Mouse (Mus musculus) thymus, adult 2 months (tissue): Measurements from ENCODE around the gene Abcb8. TPM values are rescaled to one million over a fixed set of nuclear protein-coding genes. Genes with fewer than 3 reads are reported as not detected.

Experiments used
- DNase-seq: peaks from one replicate; pipeline ENCODE4 v3.0.0; 2021
- H3K27ac ChIP-seq: fragments of 200-500 bp; 2 replicates; pipeline ENCODE4 v1.5.1; 2012; ENCODE audit warnings: low read length, control low read depth; ENCODE audit not compliant: control insufficient read depth, insufficient read depth
- H3K27me3 ChIP-seq: fragments of 200-500 bp; 2 replicates; pipeline ENCODE4 v1.6.1; 2012; ENCODE audit warnings: mild to moderate bottlenecking, low read length, moderate library complexity, mixed read lengths; ENCODE audit not compliant: control insufficient read depth, insufficient read depth
- H3K36me3 ChIP-seq: fragments of 200-500 bp; 2 replicates; pipeline ENCODE4 v1.6.1; 2012; ENCODE audit warnings: mild to moderate bottlenecking, low read length, moderate library complexity; ENCODE audit not compliant: control insufficient read depth, insufficient read depth
- H3K4me1 ChIP-seq: fragments of 200-500 bp; replicated peaks from 2 replicates; pipeline ENCODE4 v1.6.1; 2012; ENCODE audit warnings: low read length; ENCODE audit not compliant: control insufficient read depth, insufficient read depth
- H3K4me3 ChIP-seq: fragments of 200-500 bp; 2 replicates; pipeline ENCODE4 v1.5.1; 2012; ENCODE audit warnings: mild to moderate bottlenecking, low read length, control low read depth, moderate library complexity; ENCODE audit not compliant: control insufficient read depth, insufficient read depth
- CTCF ChIP-seq: fragments of 200-500 bp; IDR thresholded peaks from 2 replicates; pipeline ENCODE4 v1.5.1; 2012; ENCODE audit warnings: mild to moderate bottlenecking, control low read depth, low read length, moderate library complexity, borderline replicate concordance; ENCODE audit not compliant: control insufficient read depth, poor library complexity, insufficient read depth; ENCODE audit errors: extremely low read depth
- POLR2A ChIP-seq: fragments of 200-500 bp; IDR thresholded peaks from 2 replicates; pipeline ENCODE4 v1.6.1; 2012; ENCODE audit warnings: mild to moderate bottlenecking, low read length, control low read depth, moderate library complexity; ENCODE audit not compliant: control insufficient read depth, poor library complexity, insufficient read depth; ENCODE audit errors: extremely low read depth
- WGBS: fragments of 180-500 bp; shearing (Covaris S2); methylation state at CpG from one replicate; pipeline ENCODE4 v1.1.7; 2018; 5-methylcytosine and 5-hydroxymethylcytosine counted together
- polyA plus RNA-seq: library from polyadenylated mRNA; depleted of rRNA; stranded (reverse); fragments of >200 nt; gene quantifications from 2 replicates; pipeline ENCODE4 v1.2.3, GENCODE M21; 2012

Abcb8 gene
- polyA plus RNA-seq, 1 experiment, result 78.2 TPM

DNA sequence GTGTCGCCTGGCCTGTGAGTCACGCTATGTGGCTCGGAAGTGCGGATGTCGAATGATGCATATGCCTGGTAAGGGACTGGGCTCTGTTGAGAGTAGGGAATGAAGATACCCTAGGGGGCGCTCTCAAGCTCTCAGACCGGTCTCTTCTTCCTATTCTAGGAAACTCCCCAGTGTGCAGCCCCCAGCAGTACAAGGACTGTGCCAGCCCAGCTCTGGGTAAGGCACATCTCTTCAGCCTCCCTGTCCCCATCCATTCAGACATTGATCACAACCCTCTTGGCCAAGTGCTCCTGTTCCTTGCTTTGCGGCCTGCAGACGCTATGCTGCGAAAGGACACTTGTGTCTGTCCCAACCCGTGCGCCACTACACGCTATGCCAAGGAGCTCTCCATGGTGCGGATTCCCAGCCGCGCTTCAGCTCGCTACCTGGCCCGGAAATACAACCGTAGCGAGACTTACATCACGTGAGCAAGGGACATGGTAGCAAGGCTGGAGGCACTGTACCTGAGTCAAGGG is 22.8 kb downstream of the Abcb8 start:
- Histone ChIP-seq H3K4me1 (0 out of 2 replicates have a peak, but pooled peaks cover 4% of the 10 kb centered on the region), H3K27ac (no peak overlapping the region), H3K36me3 (no peaks in the 10 kb centered on the region), H3K27me3 (no peaks in the 10 kb centered on the region; the same call in 1 of the 2 replicates), H3K4me3 (no peak overlapping the region)
- DNase-seq, result peak; percentile 74
- TF ChIP-seq CTCF (no peak; the same call in 1 of the 2 replicates), POLR2A (no peak)
- WGBS, result 21% methylated on average over 21 of the region's 21 CpGs

DNA sequence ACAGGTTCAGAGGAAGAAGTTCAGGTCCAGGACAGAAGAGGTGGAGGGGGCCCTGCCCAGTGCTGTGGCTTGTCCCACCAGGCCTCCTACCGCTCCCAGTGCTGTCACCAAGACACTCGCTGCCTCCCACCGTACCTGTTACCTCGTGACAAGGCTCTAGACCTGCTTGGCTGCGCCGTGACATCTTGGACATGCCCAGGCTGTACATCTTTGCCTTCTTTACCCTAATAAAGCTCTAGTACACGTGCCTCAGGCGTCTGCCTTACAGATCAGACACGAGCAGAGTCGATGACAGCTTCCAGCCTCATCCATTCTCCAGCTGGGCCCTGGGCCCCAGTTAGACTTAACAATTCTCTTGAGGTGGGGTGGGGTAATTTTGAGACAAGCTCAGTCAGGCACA is 24.1 kb downstream of the Abcb8 start:
- DNase-seq, result no peak
- TF ChIP-seq CTCF (no peak), POLR2A (no peak)
- Histone ChIP-seq H3K36me3 (no peaks in the 10 kb centered on the region), H3K4me1 (0 out of 2 replicates have a peak, but pooled peaks cover 4% of the 10 kb centered on the region), H3K27me3 (no peaks in the 10 kb centered on the region; the same call in 1 of the 2 replicates), H3K4me3 (no peak overlapping the region), H3K27ac (no peak overlapping the region)
- WGBS, result 97% methylated on average over 10 of the region's 10 CpGs

DNA sequence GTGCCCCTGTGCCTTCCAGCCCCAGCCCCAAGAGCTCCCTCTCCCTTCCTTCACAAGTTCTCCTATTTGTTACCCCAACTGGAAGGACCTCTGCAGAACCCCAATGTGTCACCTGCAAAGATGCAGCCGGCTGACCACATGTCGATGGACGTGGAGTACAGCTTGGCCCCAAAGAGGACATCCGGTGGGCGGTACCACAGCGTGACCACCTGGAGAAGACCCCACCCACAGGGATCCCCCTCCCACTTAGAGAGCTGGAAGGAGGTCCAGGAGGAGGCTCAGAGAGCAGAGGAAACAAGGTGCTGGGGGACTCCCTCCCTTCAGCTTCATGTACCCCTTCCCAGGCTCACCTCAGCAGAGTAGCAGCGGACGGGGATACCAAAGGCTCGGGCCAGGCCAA is 26.9 kb downstream of the Abcb8 start:
- Histone ChIP-seq H3K36me3 (no peaks in the 10 kb centered on the region), H3K4me1 (peaks cover 18% of the 10 kb centered on the region), H3K27me3 (no peaks in the 10 kb centered on the region), H3K4me3 (no peak overlapping the region), H3K27ac (no peak overlapping the region)
- no peak for DNase-seq
- WGBS, result 98% methylated on average over 9 of the region's 9 CpGs
- no peak for TF ChIP-seq CTCF

DNA sequence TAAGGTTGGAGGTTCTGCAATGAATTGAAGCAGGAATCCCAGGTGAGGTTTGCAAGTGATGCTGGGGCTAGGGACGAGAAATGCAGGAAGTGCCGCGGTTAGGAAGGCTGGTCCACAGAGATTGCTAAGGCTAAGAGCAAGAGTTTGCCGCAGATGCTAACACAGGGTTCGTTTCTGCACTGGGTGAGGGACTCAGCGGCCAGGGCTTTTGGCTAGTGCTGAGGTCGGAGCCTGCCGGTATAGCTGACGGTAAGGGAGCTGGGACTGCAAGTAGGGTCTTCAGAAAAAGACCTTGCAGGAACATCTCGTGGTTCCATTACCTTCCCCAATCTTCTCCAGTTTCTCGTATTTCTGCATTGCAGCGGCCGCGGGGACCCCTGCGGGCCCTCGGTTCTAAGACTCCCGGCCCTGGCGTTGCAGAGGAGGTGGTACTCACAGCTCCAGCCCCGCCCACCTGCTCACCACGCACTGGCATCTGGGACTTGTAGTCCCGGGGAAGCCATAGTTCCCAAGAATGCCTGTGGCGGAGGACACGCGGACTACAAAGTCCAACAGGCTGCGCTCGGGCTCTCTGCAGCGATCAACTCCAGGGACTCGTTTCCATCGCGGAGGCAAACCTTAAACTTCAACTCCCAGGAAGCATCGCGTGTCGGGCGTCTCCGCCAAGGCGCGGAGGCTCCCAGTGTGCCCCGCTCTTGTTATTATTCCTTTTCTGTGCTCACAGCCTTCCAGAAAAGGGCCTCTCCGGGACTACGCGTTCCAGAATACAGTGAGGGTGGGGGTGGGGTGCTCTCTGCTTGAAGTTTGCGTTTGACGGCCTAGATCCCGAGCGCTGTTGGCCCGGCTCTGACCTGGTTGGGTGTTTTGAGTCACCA is 29.9 kb downstream of the Abcb8 start, which contains the start of the genes Cdk5 and Slc4a2:
Gene Cdk5 (minus strand): TSS at position 402 of the 875 bp plus-strand sequence.
Gene Slc4a2 (plus strand): TSS at position 709 of the 875 bp plus-strand sequence.
- peak within 1 kb of the TSS; percentile 91 for H3K27ac ChIP-seq
- TF ChIP-seq POLR2A, result peak; percentile 71
- TF ChIP-seq CTCF, result peak; percentile 47; the same call in 1 of the 2 replicates
- H3K27me3 ChIP-seq, result no peaks in the 10 kb centered on the region
- H3K4me1 ChIP-seq, result peaks cover 28% of the 10 kb centered on the region
- no peaks in the 10 kb centered on the region for H3K36me3 ChIP-seq
- under 1% methylated on average over 46 of the region's 46 CpGs for WGBS
- H3K4me3 ChIP-seq, result peak within 1 kb of the TSS; percentile 72
- DNase-seq, result peak; percentile 98

DNA sequence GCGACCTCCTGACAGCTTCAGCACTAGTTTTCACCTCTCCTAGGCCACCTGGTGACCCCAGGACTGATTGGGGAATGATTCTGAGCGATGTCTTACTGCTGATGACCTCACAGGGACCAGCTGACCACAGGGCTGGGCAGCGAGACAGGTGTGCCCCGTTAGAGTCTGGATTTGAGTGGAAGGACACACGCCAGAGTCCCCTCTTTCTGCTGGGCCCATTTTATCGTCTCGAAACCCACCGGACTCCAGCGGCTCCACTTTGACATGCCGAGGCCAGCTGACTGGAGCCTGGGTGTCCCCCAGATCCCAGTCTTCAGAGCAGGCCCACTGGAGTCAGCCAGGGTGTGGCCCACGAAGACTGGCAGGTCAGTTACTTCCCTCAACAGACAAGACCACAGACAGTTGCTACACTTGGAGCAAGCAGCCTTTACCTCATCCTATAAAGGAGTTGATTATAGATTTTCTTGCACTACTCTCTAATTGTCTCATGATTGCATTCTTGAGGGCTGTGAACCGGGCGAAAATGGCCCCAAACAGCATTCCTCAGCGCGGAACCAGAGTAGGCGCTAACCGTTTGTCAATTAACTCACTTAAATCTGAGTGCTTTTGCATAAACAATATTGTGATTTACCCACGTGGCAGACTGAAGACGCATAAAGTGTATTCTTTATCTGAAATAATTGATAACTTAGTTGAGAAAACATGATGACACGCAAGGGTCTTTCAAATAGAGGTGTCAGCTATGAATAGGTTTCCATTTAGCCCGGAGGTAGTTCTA is 30.7 kb downstream of the Abcb8 start:
- DNase-seq, result no peak
- H3K27ac ChIP-seq, result peak overlapping the region; percentile 91
- 14% methylated on average over 21 of the region's 21 CpGs for WGBS
- TF ChIP-seq POLR2A (no peak), CTCF (no peak)
- H3K27me3 ChIP-seq, result no peaks in the 10 kb centered on the region
- H3K4me3 ChIP-seq, result peak overlapping the region; percentile 72
- peaks cover under 1% of the 10 kb centered on the region for H3K36me3 ChIP-seq
- peaks cover 28% of the 10 kb centered on the region for H3K4me1 ChIP-seq

DNA sequence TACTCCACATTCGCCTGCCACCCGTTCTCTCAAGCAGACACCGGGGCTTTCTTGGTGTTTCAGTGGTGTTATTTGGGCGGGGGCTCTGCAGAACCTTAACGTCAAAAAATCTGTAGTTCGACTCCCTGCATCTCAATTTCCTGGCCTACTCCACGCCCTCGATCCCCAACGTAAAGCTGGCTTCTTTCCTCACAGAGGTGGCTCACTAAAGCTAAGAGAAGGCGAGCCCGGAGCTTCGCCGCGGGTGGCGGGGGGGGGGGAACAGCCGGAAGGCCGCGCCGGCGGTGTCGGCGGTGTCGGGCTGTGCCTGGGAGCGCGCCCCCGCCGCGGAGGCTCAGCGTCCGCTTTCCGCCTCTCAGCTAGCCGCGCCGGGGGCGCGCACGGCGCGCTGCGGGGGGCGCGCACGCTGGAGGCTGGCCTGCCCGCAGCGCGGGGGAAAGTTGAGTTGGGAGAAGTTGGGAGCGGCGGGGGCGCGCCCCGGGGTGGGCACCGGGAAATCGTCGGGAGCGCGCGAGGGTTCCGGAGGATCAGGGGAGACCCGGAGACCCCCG is 31.5 kb downstream of the Abcb8 start:
- under 1% methylated on average over 60 of the region's 60 CpGs for WGBS
- Histone ChIP-seq H3K27ac (peak overlapping the region; percentile 91), H3K4me3 (peak overlapping the region; percentile 72), H3K36me3 (peaks cover 8% of the 10 kb centered on the region), H3K4me1 (peaks cover 28% of the 10 kb centered on the region), H3K27me3 (no peaks in the 10 kb centered on the region)
- DNase-seq, result peak; percentile 84
- TF ChIP-seq POLR2A, result peak; percentile 90
- TF ChIP-seq CTCF, result peak; percentile 52; the same call in 1 of the 2 replicates
